Mouse (Mus musculus): Measurements from ENCODE around the gene Fosb.

Fosb gene

DNA sequence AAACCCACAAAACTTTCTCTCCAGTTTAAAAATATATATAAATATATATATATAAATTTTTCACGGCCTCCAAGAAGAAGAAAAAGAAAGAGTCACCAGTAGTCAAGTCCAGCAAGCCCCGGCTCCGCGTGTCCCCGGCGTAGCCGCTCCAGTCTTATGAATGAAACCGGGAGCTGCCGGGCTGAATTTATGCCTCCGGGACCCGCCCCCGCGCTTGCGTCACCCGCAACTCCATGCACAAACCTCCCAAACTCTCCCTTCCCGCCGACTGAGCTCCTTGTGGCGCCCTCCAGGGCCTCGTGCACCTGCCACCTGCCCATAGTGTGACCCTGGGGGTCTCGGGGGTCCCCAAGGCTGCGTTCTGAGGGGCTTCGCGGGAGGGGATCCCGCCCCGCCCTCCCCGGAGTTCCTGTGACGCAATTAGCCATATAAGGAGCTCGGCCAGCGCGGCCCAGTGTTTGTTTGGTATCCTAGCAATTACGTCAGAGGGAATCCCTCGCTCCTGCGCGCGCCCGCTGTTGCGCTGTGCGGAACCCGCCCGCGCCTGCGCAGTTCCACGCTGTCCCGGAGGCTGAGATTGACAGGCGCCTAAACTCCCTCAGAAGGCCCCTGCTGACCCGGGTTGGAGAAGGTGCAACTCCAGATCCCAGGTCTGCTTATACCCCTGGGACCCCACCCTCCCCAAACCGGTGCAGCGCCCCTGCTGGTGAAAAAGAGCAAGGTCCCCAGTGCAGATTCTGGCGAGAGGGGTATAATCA, at the start of gene Fosb:
Fosb (minus strand) TSS at position 168 of the 758 bp plus-strand sequence.
- DNase-seq (ENCODE audit: low spot score in 2 of 2), result peak; percentile 88 to 95

DNA sequence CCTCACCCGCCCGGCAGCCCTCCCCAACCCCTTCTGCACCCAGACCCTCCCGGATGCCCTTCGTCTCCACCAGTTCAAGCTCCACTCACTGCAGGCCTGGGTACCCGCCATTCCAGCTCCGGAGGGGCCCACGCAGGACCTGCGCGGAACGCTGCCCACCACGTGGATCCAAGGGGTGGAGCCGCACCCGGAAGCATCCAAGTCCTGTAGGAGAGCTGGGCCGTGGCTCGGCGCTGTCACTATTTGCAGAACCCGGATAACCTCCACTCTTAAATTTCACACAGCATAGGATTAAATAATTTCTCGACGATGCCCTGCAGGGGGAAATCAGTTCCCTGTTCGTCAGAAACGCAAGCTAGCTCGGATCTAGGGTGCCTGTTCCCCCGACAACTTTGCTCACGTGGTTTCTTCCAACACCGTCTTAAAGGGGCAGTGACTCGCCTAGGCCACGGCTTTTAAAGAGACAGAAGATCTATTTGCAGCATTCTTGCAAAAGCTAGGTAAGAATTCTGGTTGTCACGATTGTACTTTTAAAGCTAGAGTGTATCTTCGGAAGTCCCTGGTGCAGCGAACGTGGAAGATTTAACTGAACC, 49.5 kb upstream of the Fosb start, which contains the start of the genes Cd3eap and Ppp1r13l:
Cd3eap (minus strand) TSS at position 185 of the 593 bp plus-strand sequence.
Ppp1r13l (plus strand) TSS at position 451 of the 593 bp plus-strand sequence.
- DNase-seq (ENCODE audit: low spot score in 2 of 2), result peak; percentile 66 to 84

DNA sequence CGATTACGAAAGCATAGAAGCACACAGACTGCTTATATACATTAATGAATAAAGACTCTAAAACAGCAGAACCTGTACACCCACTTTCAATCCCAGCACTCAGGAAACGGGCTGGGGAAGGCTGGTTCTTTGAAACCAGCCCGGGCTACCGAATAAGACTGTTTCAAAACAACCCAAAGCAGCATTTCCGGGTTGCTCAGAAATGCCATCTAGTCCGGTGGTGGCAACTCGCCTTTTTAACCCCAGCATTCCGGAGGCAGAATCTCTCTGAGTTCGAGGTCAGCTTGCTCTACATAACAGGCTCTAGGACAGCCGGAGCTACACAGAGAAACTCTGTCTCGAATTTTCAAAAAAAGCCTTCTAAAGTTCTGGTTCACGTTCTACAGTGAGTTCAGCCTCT, 48.8 kb upstream of the Fosb start:
- DNase-seq (ENCODE audit: low spot score in 2 of 2), result no peak

DNA sequence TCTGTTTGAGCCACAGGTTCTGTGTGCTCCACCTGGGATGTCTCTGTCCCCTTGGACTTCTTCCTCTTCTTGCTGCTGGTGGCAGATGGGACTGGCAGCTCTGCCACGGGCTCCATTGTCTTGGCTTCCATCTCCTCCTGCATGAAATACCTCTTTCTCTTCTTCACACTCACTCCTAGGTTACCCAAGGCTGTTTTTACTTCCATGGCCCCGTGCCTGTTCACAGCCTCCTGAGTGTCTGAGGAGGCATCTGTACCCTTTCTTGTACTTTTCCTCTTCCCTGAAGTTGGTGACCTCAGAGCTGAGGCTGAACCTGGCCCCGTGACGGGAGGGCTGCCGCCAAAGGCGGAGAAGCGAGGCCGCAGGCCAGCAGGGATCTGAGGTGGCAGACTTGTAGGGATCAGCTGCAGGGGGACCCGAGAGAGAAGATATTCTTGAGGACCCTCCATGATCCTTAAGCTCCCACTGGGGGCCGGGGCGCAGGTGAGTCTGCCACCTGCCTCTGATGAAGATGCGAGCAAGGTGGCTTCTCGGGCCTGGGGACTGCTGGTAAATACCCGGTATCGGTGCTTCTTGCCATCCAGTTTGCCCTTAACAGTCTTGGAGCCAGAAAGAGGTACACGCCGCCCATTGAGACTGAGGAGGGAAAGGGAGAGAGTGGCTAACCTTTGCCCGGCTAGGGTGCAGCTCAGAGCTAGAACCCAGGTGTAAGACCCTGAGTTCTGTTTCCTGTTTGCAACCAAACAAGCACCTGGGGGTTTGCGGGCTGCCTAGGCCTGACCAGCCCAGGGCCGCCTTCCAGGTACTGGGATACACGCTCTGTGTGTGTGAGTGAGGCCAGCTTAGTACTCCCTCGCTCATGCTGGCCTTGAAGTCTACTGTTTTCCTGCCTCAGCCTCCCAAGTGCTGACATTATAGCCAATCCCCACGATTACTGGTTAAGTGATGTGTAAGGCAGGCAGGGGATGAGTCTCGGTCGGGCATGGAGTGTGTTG, 47.8 kb upstream of the Fosb start:
- DNase-seq (ENCODE audit: low spot score in 2 of 2), result no peak

GRCm38 (mm10) chr7:19356311-19356710, 46.5 kb upstream of the Fosb start:
- DNase-seq (ENCODE audit: low spot score in 2 of 2), result no peak

- DNase-seq (ENCODE audit: low spot score in 2 of 2), result no peak
Observed at GRCm38 (mm10) chr7:19354991-19355390, 45.1 kb upstream of the Fosb start.

DNA sequence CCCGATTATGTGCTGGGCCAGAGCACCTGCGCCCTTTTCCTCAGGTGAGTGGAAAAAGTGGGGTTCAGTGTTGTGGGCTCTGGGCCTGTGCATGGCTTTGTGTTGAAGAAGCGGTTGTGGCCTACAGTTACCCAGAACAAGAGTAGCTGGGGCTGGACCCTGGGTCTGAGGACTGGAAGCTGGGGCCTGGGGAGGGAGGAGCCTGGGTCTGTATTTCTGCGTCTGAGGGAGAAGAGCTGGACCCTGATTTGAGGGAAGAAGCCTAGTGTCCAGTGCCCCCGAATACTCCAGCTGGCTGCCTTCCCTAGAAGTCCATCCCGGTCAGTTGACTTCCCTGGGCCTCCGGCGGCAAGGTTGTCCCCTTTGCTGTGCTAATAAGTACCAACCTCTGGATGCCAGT, 40.4 kb upstream of the Fosb start:
- DNase-seq (ENCODE audit: low spot score in 2 of 2), result no peak

- DNase-seq (ENCODE audit: low spot score in 2 of 2), result no peak
Observed at GRCm38 (mm10) chr7:19349188-19349915, 39.5 kb upstream of the Fosb start.

DNA sequence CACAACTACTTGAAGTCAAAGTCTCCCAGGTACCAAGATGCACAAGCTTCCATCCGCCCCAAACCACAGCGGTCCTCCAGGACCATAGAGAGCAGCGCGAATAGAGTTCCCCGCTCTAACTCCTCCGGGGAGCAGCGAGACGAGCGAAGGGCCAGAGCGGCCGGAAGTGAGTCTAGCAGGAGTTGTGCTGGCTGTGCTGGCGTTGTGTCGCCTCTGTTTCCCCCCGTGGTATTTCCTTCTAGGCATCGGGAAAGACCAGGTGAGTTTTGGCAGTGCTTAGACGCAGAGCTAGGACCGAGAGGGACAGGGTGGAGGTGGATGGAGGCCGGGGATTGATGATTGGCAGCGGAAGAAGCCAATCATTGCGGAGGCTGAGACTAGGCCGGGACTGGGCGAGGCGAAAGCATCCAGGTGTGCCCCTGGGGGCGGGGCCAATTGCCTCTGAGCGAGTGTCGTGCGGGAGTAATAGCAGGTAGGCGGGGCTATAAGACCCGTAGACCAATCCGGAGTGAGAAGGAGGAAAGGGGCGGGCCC, 35.2 kb upstream of the Fosb start:
- DNase-seq (ENCODE audit: low spot score in 2 of 2), result peak; percentile 83 to 92

GRCm38 (mm10) chr7:19344237-19344847, 34.5 kb upstream of the Fosb start, which contains the start of gene Ercc1:
TSS of gene Ercc1 (plus strand) at chr7:19344778.
- no peak for DNase-seq (ENCODE audit: low spot score in 2 of 2)

- DNase-seq (ENCODE audit: low spot score in 2 of 2), result peak in 1 of 2 experiments; percentile 67
Observed at GRCm38 (mm10) chr7:19343210-19343808, 33.5 kb upstream of the Fosb start.

- DNase-seq (ENCODE audit: low spot score in 2 of 2), result peak; percentile 86 to 91
Observed at GRCm38 (mm10) chr7:19342481-19343027, 32.7 kb upstream of the Fosb start.

DNA sequence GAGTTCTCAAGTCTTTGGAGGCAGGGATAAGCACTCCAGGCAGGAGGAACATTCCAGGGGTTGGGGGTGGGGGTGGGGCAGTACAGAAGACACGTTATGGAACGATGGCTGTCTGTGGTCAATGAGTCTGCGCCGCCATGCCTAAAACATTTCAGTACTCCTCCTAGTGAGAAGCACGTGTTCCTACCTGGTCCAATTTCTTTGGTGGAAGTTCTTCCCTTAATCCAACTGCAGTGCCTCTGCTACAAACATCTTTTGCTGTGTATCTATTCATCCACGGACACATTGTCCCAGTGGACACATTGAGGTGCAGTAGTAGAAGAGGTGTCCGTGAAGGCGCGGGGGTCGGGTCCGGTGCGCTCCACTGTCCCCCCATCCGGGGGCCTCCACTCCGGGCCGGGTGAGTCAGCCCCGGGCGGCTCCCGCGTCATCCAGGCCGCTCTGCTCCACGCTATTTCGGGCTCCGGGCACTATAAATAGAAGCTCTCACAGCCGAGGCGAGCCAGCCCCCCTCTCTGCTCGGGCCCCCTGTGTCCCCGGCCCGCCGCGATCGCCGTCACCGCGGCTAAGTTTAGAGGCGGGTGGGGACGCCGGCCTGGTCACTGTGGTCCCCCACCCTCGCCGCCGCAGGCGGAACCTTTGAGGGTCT, 32.0 kb upstream of the Fosb start:
- DNase-seq (ENCODE audit: low spot score in 2 of 2), result no peak

DNA sequence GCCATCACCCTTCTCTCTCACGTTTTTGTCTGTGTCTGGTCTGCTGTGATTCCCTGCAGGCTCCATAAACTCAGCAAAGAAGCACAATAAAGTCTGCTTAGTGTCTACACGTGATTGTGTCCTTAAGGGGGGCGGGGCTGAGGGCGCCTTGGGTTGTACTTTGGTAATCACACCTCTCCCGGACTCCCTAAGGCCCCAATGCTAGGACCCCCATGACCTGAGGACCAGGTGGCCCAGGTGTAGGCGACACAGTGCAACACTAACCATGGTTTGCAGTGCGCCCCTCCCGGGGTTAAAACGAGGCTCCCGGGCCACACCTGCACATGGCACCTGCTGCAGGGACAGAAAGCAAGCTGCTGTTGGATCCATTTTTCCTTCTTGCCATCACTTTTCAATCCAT, 31.4 kb upstream of the Fosb start:
- no peak for DNase-seq (ENCODE audit: low spot score in 2 of 2)

DNA sequence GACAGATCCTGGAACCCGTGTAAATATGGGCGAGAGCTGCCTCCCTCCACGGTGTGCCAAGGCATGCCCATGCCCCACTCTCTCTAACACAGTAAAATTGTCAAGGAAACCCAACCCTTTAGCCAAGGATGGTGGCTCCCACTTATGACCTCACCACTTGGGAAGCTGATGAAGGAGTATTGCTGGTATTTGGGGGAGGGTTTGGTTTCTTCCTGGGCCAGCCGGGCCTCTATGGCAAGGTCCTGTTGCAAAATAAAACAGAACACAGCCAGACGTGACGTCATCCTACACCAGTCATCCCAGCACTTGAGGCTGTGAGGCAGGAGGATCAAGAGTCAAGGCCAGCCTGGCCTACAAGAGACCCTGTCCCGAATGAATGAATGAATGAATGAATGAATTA, 28.7 kb upstream of the Fosb start:
- DNase-seq (ENCODE audit: low spot score in 2 of 2), result no peak

DNA sequence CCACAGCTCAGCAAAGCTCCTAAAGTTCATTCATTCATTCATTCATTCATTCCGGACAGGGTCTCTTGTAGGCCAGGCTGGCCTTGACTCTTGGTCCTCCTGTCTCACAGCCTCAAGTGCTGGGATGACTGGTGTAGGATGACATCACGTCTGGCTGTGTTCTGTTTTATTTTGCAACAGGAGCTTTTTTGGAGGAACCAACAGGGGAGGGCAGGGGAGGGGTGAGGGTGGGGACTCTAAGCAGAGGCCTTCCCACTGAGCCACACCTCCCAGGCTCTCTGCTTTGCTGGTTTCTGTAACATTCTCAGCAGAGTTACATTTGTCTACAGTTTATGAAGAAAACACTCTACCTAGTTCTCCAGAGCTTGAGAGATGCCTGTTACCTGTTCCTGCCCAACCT, 28.2 kb upstream of the Fosb start:
- DNase-seq (ENCODE audit: low spot score in 2 of 2), result no peak

DNA sequence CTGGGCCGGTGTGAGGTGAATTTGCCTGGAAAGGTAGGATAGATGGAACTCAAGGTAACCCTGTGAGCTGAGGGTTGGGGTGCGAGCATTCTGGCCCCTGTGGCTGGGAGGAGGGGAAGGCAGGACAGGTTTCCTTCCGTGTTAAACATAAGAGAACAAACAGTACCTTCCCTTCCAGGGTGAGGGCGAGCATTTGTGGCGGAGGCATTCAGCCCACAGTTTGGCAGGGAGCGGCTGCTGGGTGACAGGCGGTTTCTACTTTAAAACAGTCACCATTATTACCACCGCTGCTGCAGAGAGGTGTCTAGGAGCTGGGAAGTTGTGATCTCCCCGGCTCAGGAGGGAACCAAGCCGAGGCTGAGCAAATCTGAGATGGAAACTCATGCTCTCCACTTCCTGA, 27.3 kb upstream of the Fosb start:
- no peak for DNase-seq (ENCODE audit: low spot score in 2 of 2)

GRCm38 (mm10) chr7:19335583-19335982, 25.7 kb upstream of the Fosb start:
- no peak for DNase-seq (ENCODE audit: low spot score in 2 of 2)

DNA sequence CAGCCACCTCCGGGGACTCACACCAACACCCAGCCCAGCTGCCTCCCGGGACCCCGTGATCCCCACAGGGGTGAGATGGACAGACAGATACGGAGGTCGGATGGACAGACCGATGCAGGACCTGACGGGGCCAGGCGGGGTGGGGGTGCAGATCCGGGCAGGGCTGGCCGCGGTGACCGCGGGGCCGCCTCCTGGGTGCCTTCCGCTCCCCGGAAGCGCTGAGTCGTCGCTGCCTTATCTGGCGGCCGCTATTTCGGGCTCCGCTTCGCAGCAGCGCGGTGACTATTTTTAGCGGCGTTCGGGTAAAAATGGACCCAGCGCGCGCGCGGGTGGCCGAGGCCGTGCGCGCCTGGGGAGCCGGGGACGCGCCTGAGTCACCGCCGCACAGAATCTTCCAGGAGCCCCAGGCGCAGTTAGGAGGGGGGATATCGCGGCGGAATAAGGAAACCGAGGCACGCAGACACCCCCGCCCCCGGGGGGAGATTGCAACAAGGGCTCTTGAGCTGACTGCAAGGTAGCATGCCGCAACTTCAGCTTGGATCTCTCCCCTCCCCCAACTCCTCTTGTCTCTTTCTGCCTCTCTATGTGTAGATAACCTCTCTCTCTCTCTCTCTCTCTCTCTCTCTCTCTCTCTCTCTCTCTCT, 23.0 kb upstream of the Fosb start:
- peak in 1 of 2 experiments; percentile 61 for DNase-seq (ENCODE audit: low spot score in 2 of 2)

All from cerebellum, postnatal 4 days (tissue).